Mouse (Mus musculus): ENCODE data around the gene Slc22a22.

DNA sequence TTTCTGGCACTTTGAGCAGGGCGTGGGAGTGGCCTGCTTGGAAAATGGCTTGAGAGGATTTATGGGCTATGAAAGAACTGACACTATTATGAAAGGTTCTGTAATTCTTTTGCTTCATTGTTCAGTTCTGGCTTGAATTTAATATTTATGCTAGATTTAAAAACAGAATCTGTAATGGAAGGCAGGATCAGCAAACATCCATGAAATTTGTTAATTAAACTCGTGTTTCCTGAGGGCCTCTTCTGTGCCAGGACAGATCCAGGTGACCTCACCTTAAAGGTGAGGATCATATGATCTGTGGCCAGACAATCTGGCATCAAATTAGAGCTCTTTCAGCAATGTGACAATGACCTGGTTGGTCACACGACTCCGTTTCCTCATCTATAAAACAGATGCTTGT lies 122.1 kb downstream of the Slc22a22 start:
- no peak for TF ChIP-seq CTCF (IDR thresholded peaks at IDR 0.05; ENCODE audit: low read depth, low read length)
- TF ChIP-seq GATA1 (IDR thresholded peaks at IDR 0.05; ENCODE audit: borderline replicate concordance, low read length) = no peak
- no peak for TF ChIP-seq POLR2AphosphoS5 (IDR thresholded peaks at IDR 0.05; ENCODE audit: insufficient replicate concordance, low read depth, low read length)
- no peak for TF ChIP-seq TAL1 (conservative IDR thresholded peaks at IDR 0.05; ENCODE audit: low read depth, low read length)

Measured in G1E (cell line).